Mouse (Mus musculus): ENCODE measurements around the gene Slc27a1. TPM values are rescaled to one million over a fixed set of nuclear protein-coding genes. Genes with fewer than 3 reads are reported as not detected.

Slc27a1 gene
- polyA plus RNA-seq, 1 experiment from 2014 or later: 19.0 TPM

Small RNAs within 50 kb of the gene (microRNA-seq; reads per million reads assigned to microRNA genes)
- gene Mir6769b: not detected

Other genes starting within 250 kb of the Slc27a1 start
- gene Use1, start 202.0 kb upstream of the Slc27a1 start, polyA plus RNA-seq (2016; fragmentation: Nextera tagmentation; extraction: Ambion mirVana): 68.7 and 79.5 TPM in 2 replicates
- gene Ocel1, start 197.6 kb upstream of the Slc27a1 start, polyA plus RNA-seq (2016; fragmentation: Nextera tagmentation; extraction: Ambion mirVana): 3.9 and 4.2 TPM in 2 replicates
- 48.4 and 79.0 TPM in 2 replicates for gene Nr2f6, start 186.9 kb upstream of the Slc27a1 start, polyA plus RNA-seq (2016; fragmentation: Nextera tagmentation; extraction: Ambion mirVana)
- 6.1 and 7.9 TPM in 2 replicates for gene Ushbp1, start 173.1 kb upstream of the Slc27a1 start, polyA plus RNA-seq (2016; fragmentation: Nextera tagmentation; extraction: Ambion mirVana)
- 101 and 111 TPM in 2 replicates for gene Babam1, start 172.0 kb upstream of the Slc27a1 start, polyA plus RNA-seq (2016; fragmentation: Nextera tagmentation; extraction: Ambion mirVana)
- 33.8 and 35.9 TPM in 2 replicates for gene Ankle1, start 162.9 kb upstream of the Slc27a1 start, polyA plus RNA-seq (2016; fragmentation: Nextera tagmentation; extraction: Ambion mirVana)
- gene Abhd8, start 105.2 kb upstream of the Slc27a1 start, polyA plus RNA-seq (2016; fragmentation: Nextera tagmentation; extraction: Ambion mirVana): 34.5 and 41.5 TPM in 2 replicates
- gene Mrpl34, start 103.9 kb upstream of the Slc27a1 start, polyA plus RNA-seq (2016; fragmentation: Nextera tagmentation; extraction: Ambion mirVana): 172 and 181 TPM in 2 replicates
- gene Dda1, start 99.7 kb upstream of the Slc27a1 start, polyA plus RNA-seq (2016; fragmentation: Nextera tagmentation; extraction: Ambion mirVana): 107 and 128 TPM in 2 replicates
- 0.73 and 2.7 TPM in 2 replicates for gene Ano8, start 82.9 kb upstream of the Slc27a1 start, polyA plus RNA-seq (2016; fragmentation: Nextera tagmentation; extraction: Ambion mirVana)
- gene Gtpbp3, start 80.8 kb upstream of the Slc27a1 start, polyA plus RNA-seq (2016; fragmentation: Nextera tagmentation; extraction: Ambion mirVana): 13.2 and 14.7 TPM in 2 replicates
- 174 and 198 TPM in 2 replicates for gene Plvap, start 57.1 kb upstream of the Slc27a1 start, polyA plus RNA-seq (2016; fragmentation: Nextera tagmentation; extraction: Ambion mirVana)
- 0.99 and 1.3 TPM in 2 replicates for gene Ccdc194, start 43.2 kb upstream of the Slc27a1 start, polyA plus RNA-seq (2016; fragmentation: Nextera tagmentation; extraction: Ambion mirVana)
- gene Bst2, start 31.4 kb upstream of the Slc27a1 start, polyA plus RNA-seq (2016; fragmentation: Nextera tagmentation; extraction: Ambion mirVana): 16.8 and 20.7 TPM in 2 replicates
- gene Mvb12a, start 26.0 kb upstream of the Slc27a1 start, polyA plus RNA-seq (2016; fragmentation: Nextera tagmentation; extraction: Ambion mirVana): 71.9 and 75.6 TPM in 2 replicates
- 0.37 and 0.97 TPM in 2 replicates for gene Tmem221, start 10.0 kb upstream of the Slc27a1 start, polyA plus RNA-seq (2016; fragmentation: Nextera tagmentation; extraction: Ambion mirVana)
- not detected in 2 replicates for gene Nxnl1, start 2.3 kb upstream of the Slc27a1 start, polyA plus RNA-seq (2016; fragmentation: Nextera tagmentation; extraction: Ambion mirVana)
- gene Pgls, start 23.3 kb downstream of the Slc27a1 start, polyA plus RNA-seq (2016; fragmentation: Nextera tagmentation; extraction: Ambion mirVana): 195 and 228 TPM in 2 replicates
- gene Fam129c, start 28.8 kb downstream of the Slc27a1 start, polyA plus RNA-seq (2016; fragmentation: Nextera tagmentation; extraction: Ambion mirVana): 1.6 and 3.6 TPM in 2 replicates
- 54.4 and 60.5 TPM in 2 replicates for gene Colgalt1, start 42.1 kb downstream of the Slc27a1 start, polyA plus RNA-seq (2016; fragmentation: Nextera tagmentation; extraction: Ambion mirVana)
- 0.31 and 0.48 TPM in 2 replicates for gene Unc13a, start 102.9 kb downstream of the Slc27a1 start, polyA plus RNA-seq (2016; fragmentation: Nextera tagmentation; extraction: Ambion mirVana)
- gene Jak3, start 107.4 kb downstream of the Slc27a1 start, polyA plus RNA-seq (2016; fragmentation: Nextera tagmentation; extraction: Ambion mirVana): 6.7 and 9.7 TPM in 2 replicates
- gene Insl3, start 120.3 kb downstream of the Slc27a1 start, polyA plus RNA-seq (2016; fragmentation: Nextera tagmentation; extraction: Ambion mirVana): 0.99 and 1.5 TPM in 2 replicates
- gene B3gnt3, start 132.9 kb downstream of the Slc27a1 start, polyA plus RNA-seq (2016; fragmentation: Nextera tagmentation; extraction: Ambion mirVana): 1.6 and 2.9 TPM in 2 replicates
- gene Fcho1, start 156.8 kb downstream of the Slc27a1 start, polyA plus RNA-seq (2016; fragmentation: Nextera tagmentation; extraction: Ambion mirVana): 2.0 and 3.1 TPM in 2 replicates